Mouse (Mus musculus) G1E (cell line): ENCODE measurements at regions not wholly inside any gene's neighbourhood (a gene's known extent, or its start where the extent isn't known, plus 50 kb on each side); places are given as distances from the start of the nearest gene placed in this dataset.

ENCODE experiments used
- CTCF ChIP-seq: IDR thresholded peaks from 2 replicates; pipeline ENCODE4 v1.5.1; 2012; ENCODE audit warnings: low read depth, low read length, inconsistent platforms, mixed read lengths
- GATA1 ChIP-seq: IDR thresholded peaks from 2 replicates; pipeline ENCODE4 v1.6.1; 2012; ENCODE audit warnings: borderline replicate concordance, low read length, inconsistent platforms, mixed read lengths
- GATA2 ChIP-seq: IDR thresholded peaks from 2 replicates; pipeline ENCODE4 v1.6.1; 2012; ENCODE audit warnings: low read depth, low read length, inconsistent platforms, borderline replicate concordance
- POLR2AphosphoS5 ChIP-seq: IDR thresholded peaks from 2 replicates; pipeline ENCODE4 v1.6.1; 2012; ENCODE audit warnings: low read depth, low read length, inconsistent platforms; ENCODE audit not compliant: insufficient replicate concordance
- TAL1 ChIP-seq: conservative IDR thresholded peaks from 2 replicates; pipeline ENCODE4 v1.6.1; 2012; ENCODE audit warnings: low read depth, low read length, inconsistent platforms, mixed read lengths

DNA sequence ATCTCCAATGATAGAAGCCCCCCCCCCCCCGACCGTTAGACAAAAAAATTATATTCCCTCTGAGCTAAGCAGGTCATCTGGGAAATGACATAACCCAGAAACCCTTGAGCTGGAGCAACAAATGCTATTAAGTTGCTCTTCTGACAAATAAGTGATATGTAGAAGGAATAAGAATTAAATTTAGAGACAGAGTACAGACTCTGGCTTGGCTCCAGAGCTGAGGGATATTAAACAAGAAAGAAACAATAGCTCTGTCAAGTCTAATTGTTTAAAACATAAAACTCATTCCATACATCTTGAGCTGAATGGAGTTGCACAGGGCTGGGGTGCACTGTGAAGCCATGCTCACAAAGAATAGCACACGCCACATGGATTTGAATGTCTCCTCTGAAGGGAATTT lies 407.3 kb upstream of the Gm10306 start:
- TF ChIP-seq TAL1 (no peak), CTCF (no peak), GATA1 (no peak), POLR2AphosphoS5 (no peak), GATA2 (no peak)
